Mouse (Mus musculus) ES-E14 (cell line): ENCODE measurements around the gene Fam219b.

Experiments
- CHD2 ChIP-seq: IDR thresholded peaks from 2 replicates; pipeline ENCODE4 v1.6.1; 2014; ENCODE audit warnings: mild to moderate bottlenecking, low read depth, low read length, inconsistent platforms
- HCFC1 ChIP-seq: IDR thresholded peaks from 2 replicates; pipeline ENCODE4 v1.6.1; 2012; ENCODE audit warnings: low read length, inconsistent platforms, borderline replicate concordance; ENCODE audit not compliant: insufficient read depth
- ZC3H11A ChIP-seq: IDR thresholded peaks from 2 replicates; pipeline ENCODE4 v1.6.1; 2012; ENCODE audit warnings: low read depth, mild to moderate bottlenecking, inconsistent platforms, low read length, borderline replicate concordance
- ZNF384 ChIP-seq: IDR thresholded peaks from 2 replicates; pipeline ENCODE4 v1.6.1; 2012; ENCODE audit warnings: low read depth, low read length, inconsistent platforms

- peak; percentile 75; the same call in 1 of the 2 replicates for TF ChIP-seq HCFC1
- TF ChIP-seq CHD2, result no peak
- TF ChIP-seq ZC3H11A, result no peak
- TF ChIP-seq ZNF384, result no peak
Observed at GRCm38 (mm10) chr9:57521056-57521911, 16.0 kb upstream of the Fam219b start, which contains the start of gene Cox5a.
